Mouse (Mus musculus) lung, postnatal 10 days (tissue): Measurements from ENCODE around the gene Mmp7.

ENCODE experiments used
- DNase-seq: peaks from one replicate; pipeline ENCODE4 v3.0.0; 2021

Mmp7 gene

GRCm38 (mm10) chr9:7748881-7749280 lies 57.0 kb downstream of the Mmp7 start:
- DNase-seq: no peak
